Mouse (Mus musculus) mature B cell (primary cell): Measurements from ENCODE around the gene Nans.

Source experiments
- in situ Hi-C: fragments of 300-500 bp; cut with MboI; formaldehyde crosslinking; loops from 2 replicates; pipeline ENCODE4 v1.14.3; 2019

Gene Nans

GRCm38 (mm10) chr4:46489028-46489925 is at the start of gene Nans:
TSS of gene Nans (plus strand) at chr4:46489248.
- in situ Hi-C loops, result no loop called here

- in situ Hi-C loops, result no loop called here
Measured at GRCm38 (mm10) chr4:46442501-46442900, 46.5 kb upstream of the Nans start.

GRCm38 (mm10) chr4:46445237-46445945 is 43.7 kb upstream of the Nans start:
- in situ Hi-C loops, result loop anchor here (5.0 kb wide), 1 partner anchor 43 kb away; no protein-coding TSS in a partner anchor

GRCm38 (mm10) chr4:46447461-46447860 is 41.6 kb upstream of the Nans start:
- in situ Hi-C loops, result loop anchor here (5.0 kb wide), 1 partner anchor 45 kb away; no protein-coding TSS in a partner anchor

GRCm38 (mm10) chr4:46448886-46449285 is 40.2 kb upstream of the Nans start:
- in situ Hi-C loops, result loop anchor here (5.0 kb wide), 1 partner anchor 47 kb away; no protein-coding TSS in a partner anchor

GRCm38 (mm10) chr4:46450020-46450518 is 39.0 kb upstream of the Nans start:
- in situ Hi-C loops, result no loop called here

GRCm38 (mm10) chr4:46450519-46451131 is 38.4 kb upstream of the Nans start, which contains the start of gene Anp32b:
TSS of gene Anp32b (plus strand) at chr4:46450902.
- in situ Hi-C loops, result no loop called here

GRCm38 (mm10) chr4:46451240-46451757 is 37.7 kb upstream of the Nans start:
- in situ Hi-C loops, result no loop called here

- in situ Hi-C loops, result no loop called here
Measured at GRCm38 (mm10) chr4:46451758-46452480, 37.1 kb upstream of the Nans start.

- in situ Hi-C loops, result no loop called here
Measured at GRCm38 (mm10) chr4:46452481-46452850, 36.6 kb upstream of the Nans start.

GRCm38 (mm10) chr4:46452855-46453719 is 36.0 kb upstream of the Nans start:
- in situ Hi-C loops, result no loop called here

- in situ Hi-C loops, result no loop called here
Measured at GRCm38 (mm10) chr4:46454097-46454864, 34.8 kb upstream of the Nans start.

GRCm38 (mm10) chr4:46456762-46457161 is 32.3 kb upstream of the Nans start:
- in situ Hi-C loops, result no loop called here

GRCm38 (mm10) chr4:46457186-46457585 is 31.9 kb upstream of the Nans start:
- in situ Hi-C loops, result no loop called here

- in situ Hi-C loops, result no loop called here
Measured at GRCm38 (mm10) chr4:46458411-46458810, 30.6 kb upstream of the Nans start.

GRCm38 (mm10) chr4:46463130-46463830 is 25.8 kb upstream of the Nans start:
- in situ Hi-C loops, result no loop called here

- in situ Hi-C loops, result no loop called here
Measured at GRCm38 (mm10) chr4:46465740-46466139, 23.3 kb upstream of the Nans start.

GRCm38 (mm10) chr4:46475101-46475500 is 13.9 kb upstream of the Nans start:
- in situ Hi-C loops, result no loop called here

- in situ Hi-C loops, result no loop called here
Measured at GRCm38 (mm10) chr4:46479081-46479480, 10.0 kb upstream of the Nans start.
